Mouse (Mus musculus): ENCODE measurements around the gene Phxr2.

Gene Phxr2

DNA sequence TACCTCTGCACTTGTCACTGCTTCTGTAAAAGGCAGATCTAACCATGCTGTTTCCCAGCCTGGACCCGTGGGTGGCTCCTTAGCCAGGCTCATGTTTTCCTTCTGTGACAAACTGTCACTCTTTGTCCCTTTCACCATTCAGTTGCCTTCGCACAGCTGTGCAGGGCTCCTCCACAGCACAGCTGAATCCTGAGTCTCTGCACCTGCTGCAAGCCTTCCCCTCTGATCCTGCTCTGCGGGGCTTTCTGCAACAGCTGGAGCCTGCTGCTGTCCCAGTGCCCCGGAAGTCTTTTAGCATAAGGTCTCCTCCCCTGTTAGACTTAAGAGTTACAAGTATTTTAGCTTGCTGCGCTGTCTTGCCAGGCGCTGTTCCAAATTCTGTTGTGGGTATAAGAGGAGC, 6.1 kb upstream of the Phxr2 start:
- no peak for DNase-seq

DNA sequence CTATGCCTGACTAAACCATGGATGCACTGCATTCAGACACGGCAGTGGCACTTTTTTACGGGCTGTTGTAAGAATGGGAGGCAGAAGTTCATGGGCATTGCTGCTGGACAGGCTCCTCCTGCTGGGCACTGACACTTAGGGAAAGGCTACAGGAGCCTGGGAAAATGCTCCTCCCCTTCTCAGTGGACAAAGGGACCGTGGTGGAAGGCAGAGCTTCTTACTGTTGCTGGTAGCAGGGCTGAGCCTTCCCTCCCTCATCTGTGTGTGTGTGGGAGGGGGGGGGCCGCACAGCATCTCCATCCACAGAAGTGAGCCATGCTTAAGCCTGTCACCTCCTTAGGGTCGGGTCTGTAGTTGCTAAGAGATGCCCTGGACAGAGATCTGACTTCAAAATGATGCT, 5.2 kb upstream of the Phxr2 start:
- no peak for DNase-seq

DNA sequence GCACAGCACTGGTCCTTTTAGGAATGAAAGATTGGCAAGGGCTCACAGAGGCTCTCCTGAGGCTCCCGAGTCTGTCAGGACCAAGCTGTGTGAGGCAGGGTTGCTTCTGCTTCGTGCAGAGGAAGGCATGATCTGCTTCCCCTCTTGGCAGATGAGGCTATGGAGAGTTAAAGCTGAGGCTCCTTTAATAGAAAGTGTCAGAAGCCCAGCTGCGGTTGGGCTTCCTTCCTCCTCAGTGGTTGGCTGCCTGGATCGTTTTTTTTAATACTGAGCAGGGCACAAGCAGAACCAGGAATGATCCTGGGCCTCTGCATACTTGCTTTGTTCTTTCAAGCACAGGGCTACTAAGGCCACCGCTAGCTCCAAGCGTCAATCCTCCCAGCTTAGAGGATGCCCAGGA, 4.5 kb upstream of the Phxr2 start:
- DNase-seq: no peak

- no peak for DNase-seq
These were observed 1.7 kb upstream of the Phxr2 start for GRCm38 (mm10) chr10:99127691-99128261.

DNA sequence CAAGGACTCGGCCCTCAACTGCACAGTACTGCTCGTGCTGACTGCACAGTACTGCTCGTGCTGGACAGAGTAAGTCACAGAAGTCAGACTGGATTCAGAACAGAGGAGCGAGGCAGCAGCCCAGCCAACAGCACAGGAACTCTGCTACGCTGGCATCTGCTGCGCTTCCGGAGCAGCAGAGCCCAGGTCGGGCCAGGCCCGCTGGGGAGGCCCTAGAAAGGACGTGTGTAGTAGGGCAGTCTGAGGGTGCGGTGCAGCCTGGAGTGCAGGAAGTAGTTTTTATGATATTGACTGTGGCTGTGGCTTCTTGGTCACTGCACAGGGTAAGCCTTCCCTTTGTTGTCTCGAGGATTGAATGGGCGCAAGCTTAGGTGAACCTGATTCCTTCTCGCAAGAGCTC, 829 bp upstream of the Phxr2 start:
- no peak for DNase-seq

DNA sequence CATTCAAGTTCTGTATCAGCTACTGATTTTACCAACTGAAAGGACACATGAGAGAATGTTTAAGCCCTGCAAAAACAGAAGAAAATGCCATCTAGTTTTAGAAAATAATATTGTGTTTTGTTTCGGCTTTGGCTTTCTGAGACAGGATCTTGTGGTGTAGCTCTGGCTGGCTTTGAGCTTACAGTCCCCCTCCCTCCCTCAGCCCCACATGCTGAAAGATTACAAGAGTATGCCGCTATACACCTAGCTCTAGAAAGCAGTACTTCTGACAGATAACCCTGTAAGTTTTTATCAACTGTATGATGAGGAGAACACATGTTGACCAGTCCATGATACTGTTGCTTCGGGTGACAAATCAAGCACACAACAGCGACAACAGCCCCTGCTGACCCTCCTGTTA, 6.7 kb downstream of the Phxr2 start:
- no peak for DNase-seq

DNA sequence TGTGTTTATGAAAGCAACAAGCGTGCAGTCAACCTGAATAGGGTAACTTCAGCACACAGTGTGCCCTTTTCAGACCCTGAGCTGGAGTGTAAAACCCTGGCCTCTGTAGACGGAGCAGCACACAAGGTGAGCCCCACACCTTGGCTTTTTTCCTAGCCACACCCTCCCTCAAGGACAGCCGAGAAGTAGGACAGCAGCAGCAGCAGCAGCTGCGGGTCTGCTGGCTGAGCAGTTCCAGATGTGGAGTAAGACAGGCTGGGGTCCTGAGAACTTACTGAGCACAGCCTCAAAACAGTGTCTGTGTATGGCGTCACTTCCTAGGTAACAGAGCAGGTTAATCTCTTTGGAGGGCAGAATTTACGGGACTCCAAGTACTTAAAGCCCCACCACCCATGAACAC, 7.4 kb downstream of the Phxr2 start:
- peak; percentile 50 for DNase-seq

GRCm38 (mm10) chr10:99117876-99118275, 8.2 kb downstream of the Phxr2 start:
- no peak for DNase-seq

DNA sequence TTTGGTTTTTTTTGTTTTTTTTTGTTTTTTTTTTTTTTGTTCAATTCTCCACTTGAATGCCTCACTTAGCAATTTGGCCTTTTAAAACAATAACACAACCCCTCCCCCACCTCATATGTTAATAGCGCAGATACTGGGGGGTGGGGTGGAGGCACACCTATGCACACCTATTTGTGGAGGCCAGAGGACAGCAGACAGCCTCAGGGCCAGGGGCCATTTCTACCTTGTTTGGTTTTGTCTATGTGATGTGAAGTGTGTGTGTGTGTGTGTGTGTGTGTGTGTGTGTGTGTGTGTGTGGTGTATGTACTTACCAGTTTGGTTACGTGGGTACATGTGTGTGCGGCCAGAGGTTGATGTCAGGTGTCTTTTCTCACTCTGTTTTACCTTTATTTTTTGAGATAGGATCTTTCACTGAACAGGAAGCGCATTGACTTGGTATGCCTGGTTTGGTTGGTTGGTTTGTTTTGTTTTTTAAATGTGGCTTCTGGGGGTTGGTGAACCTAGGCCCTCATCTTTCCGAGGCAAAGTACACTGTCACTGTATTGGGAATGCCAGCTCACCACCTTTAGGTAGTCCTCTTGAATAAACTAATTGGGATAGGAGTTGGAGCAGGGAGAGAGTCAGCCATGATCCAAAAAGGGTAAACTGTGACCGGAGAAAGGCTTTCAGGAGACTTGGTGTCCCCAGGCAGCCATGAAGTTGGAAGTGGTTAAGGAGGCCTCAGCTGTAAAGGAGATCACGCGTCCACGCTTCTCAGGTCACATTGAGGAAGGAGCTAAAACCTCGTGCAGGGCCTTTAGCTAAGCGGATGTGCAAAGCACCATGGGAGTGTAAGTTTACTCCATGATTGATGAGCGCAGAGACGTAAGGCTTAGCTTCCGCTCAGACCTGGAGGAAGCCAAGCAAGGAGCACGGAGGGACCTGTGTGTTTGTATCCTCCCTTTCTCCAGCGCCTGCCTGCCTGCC, 9.2 kb downstream of the Phxr2 start:
- no peak for DNase-seq

- peak; percentile 17 for DNase-seq
These were observed 9.9 kb downstream of the Phxr2 start for GRCm38 (mm10) chr10:99116237-99116632.

DNA sequence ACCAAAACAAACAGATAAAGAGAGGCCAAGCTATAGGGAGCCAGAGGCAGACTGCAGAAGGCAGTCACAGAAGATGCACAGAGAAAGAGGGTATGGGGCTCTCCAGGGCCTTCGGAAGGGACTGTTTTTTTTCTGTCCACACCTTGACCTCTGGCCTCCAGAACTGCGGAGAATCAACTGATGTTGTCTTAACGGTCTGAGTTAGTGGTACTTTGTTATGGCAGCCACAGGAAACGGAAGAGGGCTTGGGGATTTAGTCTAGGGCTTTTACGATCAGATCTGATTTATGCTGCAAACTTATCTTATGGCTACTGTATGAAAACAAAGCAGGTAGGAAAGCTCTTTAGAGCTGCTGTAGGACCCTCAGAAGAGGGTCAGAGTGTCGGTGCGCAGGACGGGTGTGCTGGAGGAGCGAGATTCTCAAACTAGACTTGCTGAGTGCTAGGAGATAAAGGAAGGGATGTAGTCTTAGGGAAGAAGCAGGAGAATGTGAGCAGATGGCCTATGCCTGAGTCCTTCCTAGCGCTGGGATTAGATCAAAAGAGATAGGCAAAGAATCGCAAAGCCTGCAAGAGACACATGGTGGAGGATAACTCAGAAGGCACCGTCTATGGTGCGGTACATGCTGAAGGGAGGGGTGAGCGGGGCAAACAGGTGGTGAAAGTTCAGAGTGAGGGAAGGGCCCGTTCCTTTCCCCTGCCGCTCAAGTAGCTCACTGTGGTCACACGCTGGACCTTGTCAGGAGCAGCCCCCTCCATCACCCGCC, 10.5 kb downstream of the Phxr2 start:
- DNase-seq: peak; percentile 58

- DNase-seq: no peak
These were observed 11.8 kb downstream of the Phxr2 start for GRCm38 (mm10) chr10:99114295-99114694.

DNA sequence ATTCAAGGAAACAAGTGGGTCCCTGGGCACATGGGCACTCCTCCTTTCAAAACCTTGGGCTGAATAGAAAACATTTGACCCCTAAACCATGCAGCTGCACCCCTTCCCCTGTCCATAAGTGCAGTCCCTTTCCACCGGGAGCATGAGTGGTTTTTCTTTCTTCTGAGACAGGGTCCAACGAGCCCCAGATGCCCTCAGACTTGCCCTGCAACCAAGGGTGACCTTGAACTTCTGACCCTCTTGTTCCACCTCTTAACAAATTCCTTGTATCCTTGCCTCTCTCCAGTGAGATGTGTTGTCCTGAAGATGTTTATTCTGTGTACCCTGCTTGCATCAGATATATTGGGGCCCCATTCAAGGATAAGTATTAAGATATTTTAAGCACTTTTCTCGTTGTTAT, 12.6 kb downstream of the Phxr2 start:
- DNase-seq: no peak

- no peak for DNase-seq
These were observed 17.6 kb downstream of the Phxr2 start for GRCm38 (mm10) chr10:99108431-99108982.

DNA sequence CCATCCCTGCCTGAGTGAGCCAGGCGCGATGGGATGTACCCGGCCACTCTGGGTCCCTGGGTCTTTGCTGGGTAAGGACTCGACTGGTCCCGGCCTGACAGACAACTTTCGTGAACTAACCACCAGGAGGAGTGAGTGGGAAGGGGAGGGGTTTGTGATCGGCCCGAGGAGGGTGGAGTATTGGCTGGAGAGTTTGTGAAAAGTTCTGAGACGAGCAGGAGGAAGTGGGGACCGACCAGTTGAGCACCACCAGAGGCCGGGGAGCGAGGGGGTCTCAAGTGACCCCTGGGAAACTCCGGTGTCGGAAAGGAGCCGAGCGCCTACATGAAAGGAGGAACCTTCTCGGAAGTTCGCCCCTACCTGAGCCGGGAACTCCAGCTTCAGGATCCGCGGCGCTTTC, 18.2 kb downstream of the Phxr2 start, which contains the start of gene Galnt4:
Gene Galnt4 (plus strand): TSS at position 196 of the 400 bp plus-strand sequence.
- peak; percentile 86 for DNase-seq

DNA sequence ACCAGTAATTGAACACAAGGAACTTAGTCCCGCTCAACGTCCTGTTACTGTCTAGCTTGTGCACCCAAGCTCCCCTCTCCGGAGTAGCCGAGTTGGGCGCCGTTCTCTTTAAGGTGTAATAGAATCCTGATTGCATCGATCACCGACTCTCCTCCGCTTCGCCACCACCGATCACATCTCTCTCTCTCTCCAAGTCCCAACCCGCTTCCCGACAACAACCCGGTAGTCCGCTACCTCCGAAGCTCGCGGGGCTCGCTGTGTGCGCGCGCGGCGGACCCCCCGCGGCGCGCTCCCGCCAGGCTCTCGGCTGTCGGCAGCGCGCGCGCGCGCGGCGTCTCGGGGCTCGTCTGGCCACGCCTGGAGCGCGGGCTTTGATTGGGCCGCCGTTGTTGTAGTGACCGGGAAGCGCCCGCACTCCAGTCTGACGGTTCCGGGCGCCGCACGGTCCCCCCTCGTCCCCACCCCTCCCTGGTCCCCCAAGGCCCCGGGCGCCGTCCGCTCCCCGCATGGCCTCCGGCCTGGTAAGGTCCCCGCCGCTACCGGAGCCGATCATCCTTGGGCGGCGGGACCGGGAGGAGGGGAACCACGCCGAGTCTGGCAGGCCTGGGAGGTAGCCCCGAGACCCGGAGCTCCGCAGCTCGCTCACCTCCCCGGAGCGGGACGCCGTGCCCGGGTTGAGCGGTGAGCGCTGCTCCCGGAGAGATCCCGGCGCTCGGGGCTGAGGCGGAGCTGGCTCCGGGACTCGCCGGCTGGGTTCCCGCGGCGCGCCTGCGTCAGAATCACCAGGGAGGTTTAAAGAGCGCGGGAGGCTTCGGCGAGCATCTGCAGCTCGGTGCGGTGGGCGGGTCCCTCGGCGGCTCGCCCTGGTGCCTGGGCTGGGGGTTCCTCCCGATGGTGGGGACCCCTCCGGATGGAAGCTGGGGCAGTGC, 19.2 kb downstream of the Phxr2 start, which contains the start of gene Poc1b:
Gene Poc1b (plus strand): TSS at position 334 of the 929 bp plus-strand sequence.
- peak; percentile 96 for DNase-seq

DNA sequence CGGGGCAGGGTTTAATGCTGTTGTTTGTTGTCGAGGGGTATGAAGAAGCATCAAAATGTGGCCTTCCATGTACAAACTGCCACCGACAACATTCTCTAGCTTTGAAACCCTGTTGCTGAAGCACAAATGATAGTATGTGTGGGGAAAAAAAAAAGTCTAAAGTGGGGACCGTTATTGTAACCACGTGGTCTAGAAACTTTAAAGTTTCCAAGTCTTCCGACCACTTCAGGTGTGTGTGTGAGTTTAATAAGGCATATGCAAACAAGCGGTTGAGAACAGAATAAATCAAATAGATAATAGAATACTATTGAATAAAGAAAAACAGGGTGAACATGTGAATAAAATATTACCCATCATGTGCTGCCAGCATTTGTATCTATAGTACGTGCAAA, 19.8 kb downstream of the Phxr2 start:
- no peak for DNase-seq

DNA sequence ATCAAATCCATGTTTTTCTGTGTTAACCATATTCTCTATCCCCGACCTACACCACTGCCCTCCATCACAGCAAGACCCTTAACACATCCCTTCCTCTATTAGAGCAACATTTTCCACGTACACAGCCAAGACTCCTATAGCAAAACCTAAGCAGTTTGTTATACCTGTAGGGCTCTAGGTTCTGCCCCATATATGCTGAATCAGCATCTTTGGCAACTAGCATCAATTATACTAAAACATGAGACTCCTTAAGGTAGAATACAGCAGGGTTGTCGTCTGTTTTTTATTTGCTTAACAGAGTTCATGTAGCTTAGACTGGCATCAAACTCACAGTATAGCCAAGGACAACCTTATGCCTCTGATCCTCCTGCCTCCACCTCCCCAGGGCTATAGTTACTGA, 20.6 kb downstream of the Phxr2 start:
- DNase-seq: no peak

DNA sequence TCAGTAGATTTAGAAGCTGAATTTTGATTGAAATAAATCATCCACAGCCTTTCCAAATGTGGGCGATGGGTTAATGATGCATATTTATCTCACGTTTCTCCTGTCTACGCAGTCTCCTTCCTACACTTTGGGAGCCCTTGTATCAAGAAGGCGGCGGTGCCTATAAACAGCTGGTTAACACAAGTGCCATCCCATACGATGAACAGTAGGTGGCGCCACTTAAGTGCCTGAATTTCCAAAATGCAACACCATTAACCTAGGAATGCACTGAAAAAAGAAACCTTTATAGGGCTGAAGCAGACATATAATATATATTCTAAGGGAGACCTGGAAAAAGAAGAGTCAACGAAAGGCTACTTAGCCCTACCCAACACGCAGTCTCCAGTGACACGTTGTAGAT, 28.8 kb downstream of the Phxr2 start:
- peak; percentile 49 for DNase-seq

GRCm38 (mm10) chr10:99095114-99095513, 31.0 kb downstream of the Phxr2 start:
- DNase-seq: peak; percentile 46

DNA sequence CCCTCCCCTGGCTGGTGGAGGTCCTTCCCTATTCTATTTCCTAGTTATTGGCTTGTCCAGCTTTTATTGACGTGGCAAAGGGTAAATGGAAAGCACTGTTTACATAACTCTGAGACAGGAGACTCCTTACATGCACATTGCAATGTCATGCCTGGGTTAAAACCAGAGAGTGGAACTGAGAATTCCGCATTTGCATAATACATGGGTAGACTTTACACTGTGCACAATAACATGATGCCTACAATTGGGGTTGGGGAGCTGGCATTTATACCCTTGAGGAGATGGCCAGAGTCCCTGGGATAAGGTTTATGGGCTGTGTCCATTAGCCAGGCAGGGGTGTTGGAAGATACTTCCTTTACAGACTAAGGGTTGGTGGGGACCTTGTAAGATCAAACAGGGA, 32.8 kb downstream of the Phxr2 start:
- DNase-seq: no peak

- no peak for DNase-seq
These were observed 36.2 kb downstream of the Phxr2 start for GRCm38 (mm10) chr10:99089906-99090305.
